Comparison of ENCODE assay signal across 8 mouse cellular contexts in the genomic region with DNA sequence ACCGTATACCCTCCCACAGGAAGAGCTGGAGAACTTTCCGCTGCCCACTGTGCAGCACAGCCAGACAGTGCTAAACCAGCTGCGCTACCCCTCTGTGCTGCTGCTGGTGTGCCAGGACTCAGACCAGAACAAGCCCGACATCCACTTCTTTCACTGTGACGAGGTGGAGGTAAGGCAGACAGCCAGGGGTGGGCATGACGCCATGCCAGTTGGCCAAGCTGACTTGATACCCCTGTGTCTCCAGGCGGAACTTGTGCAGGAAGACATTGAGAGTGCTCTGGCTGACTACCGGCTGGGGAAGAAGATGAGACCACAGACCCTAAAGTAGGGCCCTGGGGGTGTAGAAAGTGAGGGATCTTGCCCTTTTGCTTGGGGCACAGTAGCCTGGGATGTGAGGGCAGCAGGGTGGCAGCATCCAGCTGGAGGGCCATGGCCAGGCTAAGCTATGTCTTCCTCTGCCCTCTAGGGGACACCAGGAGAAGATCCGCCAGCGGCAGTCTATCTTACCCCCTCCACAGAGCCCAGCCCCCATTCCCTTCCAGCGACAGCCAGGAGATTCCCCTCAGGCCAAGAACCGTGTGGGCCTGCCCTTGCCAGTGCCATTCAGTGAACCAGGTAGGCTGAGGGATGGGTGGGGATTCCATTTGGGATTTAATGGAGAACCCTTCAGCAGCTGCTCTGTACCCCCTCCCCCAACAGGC. TPM values are rescaled to one million over a fixed set of nuclear protein-coding genes. Genes with fewer than 3 reads are reported as not detected.
DNase-seq lines count a peak whose midpoint lies in the region; ATAC-seq and TF ChIP-seq lines count a peak whose summit lies in the region.

No protein-coding gene starts in this region.

- DNase-seq in intestine, embryonic 14.5 days (ENCODE audit: low spot score) = no peak
- DNase-seq in thymus, postnatal 25 days = peak; percentile 21
- DNase-seq in thymus, postnatal 14 days = no peak
- peak; percentile 57 for DNase-seq in hindbrain, postnatal 0 days (ENCODE audit: low spot score)
- no peak for DNase-seq in limb, embryonic 10.5 days (ENCODE audit: low spot score)
- DNase-seq in embryo, embryonic 9.5 days (ENCODE audit: extremely low spot score) = no peak

- WGBS in intestine, embryonic 14.5 days = 66% methylated on average over 12 of the region's 12 CpGs
- WGBS in intestine, embryonic 15.5 days = 60% methylated on average over 12 of the region's 12 CpGs
- WGBS in hindbrain, postnatal 0 days = 32% methylated on average over 12 of the region's 12 CpGs
- WGBS in limb, embryonic 10.5 days = 62% methylated on average over 12 of the region's 12 CpGs
- 51% methylated on average over 12 of the region's 12 CpGs for WGBS in forebrain, embryonic 15.5 days

- no peak overlapping the region for H3K4me3 ChIP-seq in intestine, embryonic 14.5 days (ENCODE audit: low read depth, low read length)
- H3K4me3 ChIP-seq in intestine, embryonic 15.5 days (replicated peaks) = no peak overlapping the region
- H3K4me3 ChIP-seq in hindbrain, postnatal 0 days (ENCODE audit: low read length) = no peak overlapping the region
- H3K4me3 ChIP-seq in limb, embryonic 10.5 days = no peak overlapping the region
- no peak overlapping the region for H3K4me3 ChIP-seq in forebrain, embryonic 15.5 days

- no peaks in the 10 kb centered on the region for H3K36me3 ChIP-seq in intestine, embryonic 14.5 days (ENCODE audit: control insufficient read depth, insufficient read depth, low read length)
- H3K36me3 ChIP-seq in intestine, embryonic 15.5 days = no peaks in the 10 kb centered on the region
- no peaks in the 10 kb centered on the region for H3K36me3 ChIP-seq in hindbrain, postnatal 0 days (ENCODE audit: insufficient read depth, low read length)
- H3K36me3 ChIP-seq in limb, embryonic 10.5 days = no peaks in the 10 kb centered on the region
- H3K36me3 ChIP-seq in forebrain, embryonic 15.5 days = no peaks in the 10 kb centered on the region

- peak; percentile 58 for TF ChIP-seq CTCF in hindbrain, postnatal 0 days (IDR thresholded peaks at IDR 0.05; ENCODE audit: low read depth)

- H3K4me2 ChIP-seq in intestine, embryonic 14.5 days (ENCODE audit: low read length) = no peak overlapping the region
- H3K4me2 ChIP-seq in intestine, embryonic 15.5 days (replicated peaks) = no peak overlapping the region
- H3K4me2 ChIP-seq in hindbrain, postnatal 0 days (ENCODE audit: low read depth, low read length) = no peak overlapping the region
- H3K4me2 ChIP-seq in forebrain, embryonic 15.5 days (replicated peaks) = no peak overlapping the region

- ATAC-seq in intestine, embryonic 14.5 days (replicated peaks; ENCODE audit: low FRiP score, low TSS enrichment, low read depth) = peak; percentile 29
- no peak for ATAC-seq in intestine, embryonic 15.5 days
- peak; percentile 58 for ATAC-seq in hindbrain, postnatal 0 days
- no peak for ATAC-seq in forebrain, embryonic 15.5 days (replicated peaks)

- H3K27me3 ChIP-seq in intestine, embryonic 14.5 days (replicated peaks; ENCODE audit: control insufficient read depth, insufficient read depth, low read length) = 0 out of 2 replicates have a peak, but pooled peaks cover 3% of the 10 kb centered on the region
- H3K27me3 ChIP-seq in intestine, embryonic 15.5 days (replicated peaks) = no peaks in the 10 kb centered on the region; the same call in 1 of the 2 replicates
- no peaks in the 10 kb centered on the region for H3K27me3 ChIP-seq in hindbrain, postnatal 0 days (ENCODE audit: insufficient read depth, low read length)
- peaks cover 36% of the 10 kb centered on the region for H3K27me3 ChIP-seq in limb, embryonic 10.5 days (ENCODE audit: low read depth, poor library complexity, severe bottlenecking)
- H3K27me3 ChIP-seq in forebrain, embryonic 15.5 days = no peaks in the 10 kb centered on the region

- H3K27ac ChIP-seq in intestine, embryonic 14.5 days (ENCODE audit: low read depth) = no peak overlapping the region
- no peak overlapping the region for H3K27ac ChIP-seq in intestine, embryonic 15.5 days
- H3K27ac ChIP-seq in hindbrain, postnatal 0 days = peak overlapping the region; percentile 32; the same call in 1 of the 2 replicates
- no peak overlapping the region for H3K27ac ChIP-seq in limb, embryonic 10.5 days
- no peak overlapping the region for H3K27ac ChIP-seq in forebrain, embryonic 15.5 days (replicated peaks)

- no peaks in the 10 kb centered on the region for H3K4me1 ChIP-seq in intestine, embryonic 14.5 days (replicated peaks; ENCODE audit: control insufficient read depth, insufficient read depth, low read length)
- 0 out of 2 replicates have a peak, but pooled peaks cover under 1% of the 10 kb centered on the region for H3K4me1 ChIP-seq in intestine, embryonic 15.5 days (replicated peaks)
- H3K4me1 ChIP-seq in hindbrain, postnatal 0 days (ENCODE audit: insufficient read depth, low read length) = peaks cover 13% of the 10 kb centered on the region
- peaks cover 8% of the 10 kb centered on the region; the same call in 1 of the 2 replicates for H3K4me1 ChIP-seq in limb, embryonic 10.5 days
- peaks cover 10% of the 10 kb centered on the region for H3K4me1 ChIP-seq in forebrain, embryonic 15.5 days

- no peak overlapping the region for H3K9ac ChIP-seq in intestine, embryonic 14.5 days (ENCODE audit: low read length)
- no peak overlapping the region for H3K9ac ChIP-seq in intestine, embryonic 15.5 days
- no peak overlapping the region for H3K9ac ChIP-seq in hindbrain, postnatal 0 days (replicated peaks; ENCODE audit: low read length)
- H3K9ac ChIP-seq in forebrain, embryonic 15.5 days (replicated peaks) = no peak overlapping the region

- H3K9me3 ChIP-seq in intestine, embryonic 14.5 days (ENCODE audit: control insufficient read depth, low read length) = no peaks in the 10 kb centered on the region
- H3K9me3 ChIP-seq in intestine, embryonic 15.5 days = no peaks in the 10 kb centered on the region
- no peaks in the 10 kb centered on the region for H3K9me3 ChIP-seq in hindbrain, postnatal 0 days (ENCODE audit: low read length)
- H3K9me3 ChIP-seq in limb, embryonic 10.5 days (replicated peaks) = no peaks in the 10 kb centered on the region
- no peaks in the 10 kb centered on the region for H3K9me3 ChIP-seq in forebrain, embryonic 15.5 days

RNA-seq across cellular contexts. Expression of a gene that starts 17.1 kb away (rescaled TPM):
- polyA plus RNA-seq in intestine, embryonic 14.5 days (2014; fragmentation: Nextera tagmentation; extraction: Ambion mirVana) = 49.4 and 61.2 TPM in 2 replicates
- 117 and 133 TPM in 2 replicates for polyA plus RNA-seq in intestine, embryonic 15.5 days (2015; fragmentation: Nextera tagmentation; extraction: Ambion mirVana)
- total RNA-seq in hindbrain, postnatal 0 days (2014; rRNA removed) = 1.6 and 3.9 TPM in 2 replicates
- 1.5 and 2.4 TPM in 2 replicates for polyA plus RNA-seq in hindbrain, postnatal 0 days (2015; fragmentation: Nextera tagmentation; extraction: Ambion mirVana)
- 3.4 and 5.0 TPM in 2 replicates for polyA plus RNA-seq in limb, embryonic 10.5 days (2016; fragmentation: Nextera tagmentation; extraction: Ambion mirVana)
- 0.37 and 0.57 TPM in 2 replicates for polyA plus RNA-seq in forebrain, embryonic 15.5 days (2015; fragmentation: Nextera tagmentation; extraction: Ambion mirVana)

RNA-seq across cellular contexts. Expression of a gene that starts 28.2 kb away (rescaled TPM):
- polyA plus RNA-seq in intestine, embryonic 14.5 days (2014; fragmentation: Nextera tagmentation; extraction: Ambion mirVana) = 23.1 and 27.0 TPM in 2 replicates
- 35.1 and 35.6 TPM in 2 replicates for polyA plus RNA-seq in intestine, embryonic 15.5 days (2015; fragmentation: Nextera tagmentation; extraction: Ambion mirVana)
- total RNA-seq in hindbrain, postnatal 0 days (2014; rRNA removed) = 31.6 and 36.4 TPM in 2 replicates
- 42.0 and 44.9 TPM in 2 replicates for polyA plus RNA-seq in hindbrain, postnatal 0 days (2015; fragmentation: Nextera tagmentation; extraction: Ambion mirVana)
- polyA plus RNA-seq in limb, embryonic 10.5 days (2016; fragmentation: Nextera tagmentation; extraction: Ambion mirVana) = 42.9 and 46.1 TPM in 2 replicates
- 64.1 and 64.3 TPM in 2 replicates for polyA plus RNA-seq in forebrain, embryonic 15.5 days (2015; fragmentation: Nextera tagmentation; extraction: Ambion mirVana)

RNA-seq across cellular contexts. Expression of a gene that starts 28.3 kb away (rescaled TPM):
- polyA plus RNA-seq in intestine, embryonic 14.5 days (2014; fragmentation: Nextera tagmentation; extraction: Ambion mirVana) = 86.2 and 90.9 TPM in 2 replicates
- 63.1 and 63.5 TPM in 2 replicates for polyA plus RNA-seq in intestine, embryonic 15.5 days (2015; fragmentation: Nextera tagmentation; extraction: Ambion mirVana)
- total RNA-seq in hindbrain, postnatal 0 days (2014; rRNA removed) = 218 and 220 TPM in 2 replicates
- 200 and 237 TPM in 2 replicates for polyA plus RNA-seq in hindbrain, postnatal 0 days (2015; fragmentation: Nextera tagmentation; extraction: Ambion mirVana)
- 44.1 and 59.5 TPM in 2 replicates for polyA plus RNA-seq in limb, embryonic 10.5 days (2016; fragmentation: Nextera tagmentation; extraction: Ambion mirVana)
- 140 and 142 TPM in 2 replicates for polyA plus RNA-seq in forebrain, embryonic 15.5 days (2015; fragmentation: Nextera tagmentation; extraction: Ambion mirVana)

RNA-seq across cellular contexts. Expression of a gene that starts 36.2 kb away (rescaled TPM):
- polyA plus RNA-seq in intestine, embryonic 14.5 days (2014; fragmentation: Nextera tagmentation; extraction: Ambion mirVana) = 339 and 344 TPM in 2 replicates
- polyA plus RNA-seq in intestine, embryonic 15.5 days (2015; fragmentation: Nextera tagmentation; extraction: Ambion mirVana) = 458 and 460 TPM in 2 replicates
- 156 and 200 TPM in 2 replicates for total RNA-seq in hindbrain, postnatal 0 days (2014; rRNA removed)
- 252 and 258 TPM in 2 replicates for polyA plus RNA-seq in hindbrain, postnatal 0 days (2015; fragmentation: Nextera tagmentation; extraction: Ambion mirVana)
- polyA plus RNA-seq in limb, embryonic 10.5 days (2016; fragmentation: Nextera tagmentation; extraction: Ambion mirVana) = 258 and 272 TPM in 2 replicates
- polyA plus RNA-seq in forebrain, embryonic 15.5 days (2015; fragmentation: Nextera tagmentation; extraction: Ambion mirVana) = 375 and 378 TPM in 2 replicates

RNA-seq across cellular contexts. Expression of a gene that starts 58.2 kb away (rescaled TPM):
- polyA plus RNA-seq in intestine, embryonic 14.5 days (2014; fragmentation: Nextera tagmentation; extraction: Ambion mirVana) = 49.2 and 56.2 TPM in 2 replicates
- polyA plus RNA-seq in intestine, embryonic 15.5 days (2015; fragmentation: Nextera tagmentation; extraction: Ambion mirVana) = 47.4 and 49.2 TPM in 2 replicates
- total RNA-seq in hindbrain, postnatal 0 days (2014; rRNA removed) = 61.2 and 74.4 TPM in 2 replicates
- 46.9 and 49.4 TPM in 2 replicates for polyA plus RNA-seq in hindbrain, postnatal 0 days (2015; fragmentation: Nextera tagmentation; extraction: Ambion mirVana)
- polyA plus RNA-seq in limb, embryonic 10.5 days (2016; fragmentation: Nextera tagmentation; extraction: Ambion mirVana) = 44.5 and 56.4 TPM in 2 replicates
- 62.2 and 64.2 TPM in 2 replicates for polyA plus RNA-seq in forebrain, embryonic 15.5 days (2015; fragmentation: Nextera tagmentation; extraction: Ambion mirVana)

Comparison
In these comparisons a context has a peak if more than half of its experiments do, and no peak if none do; other contexts are left out.
1. ATAC-seq: peak in intestine, embryonic 14.5 days (single experiment) and hindbrain, postnatal 0 days (single experiment); none in intestine, embryonic 15.5 days (single experiment) and forebrain, embryonic 15.5 days (single experiment).
2. DNase-seq: peak in thymus, postnatal 25 days (single experiment) and hindbrain, postnatal 0 days (single experiment); none in intestine, embryonic 14.5 days (single experiment), thymus, postnatal 14 days (single experiment), limb, embryonic 10.5 days (single experiment) and embryo, embryonic 9.5 days (single experiment).